Mouse (Mus musculus) heart, embryonic 13.5 days (tissue): ENCODE results near the gene Rapgef5. TPM values are rescaled to one million over a fixed set of nuclear protein-coding genes. Genes with fewer than 3 reads are reported as not detected.

Experiments used
- ATAC-seq: fragments of 200-750 bp; cut with Nextera tagmentation; 2 replicates; pipeline ENCODE4 v1.8.0; 2017; ENCODE audit warnings: moderate TSS enrichment; ENCODE audit not compliant: insufficient number of reproducible peaks, low FRiP score, low TSS enrichment; ENCODE audit errors: extremely low read depth
- H3K27ac ChIP-seq: fragments of 300-500 bp; sonication (generic); replicated peaks from 2 replicates; pipeline ENCODE4 v1.5.1; 2015; ENCODE audit warnings: moderate library complexity, mild to moderate bottlenecking, inconsistent platforms
- H3K27me3 ChIP-seq: fragments of 300-500 bp; sonication (generic); replicated peaks from 2 replicates; pipeline ENCODE4 v1.6.1; 2015; ENCODE audit warnings: mild to moderate bottlenecking, inconsistent platforms
- H3K36me3 ChIP-seq: fragments of 300-500 bp; sonication (generic); 2 replicates; pipeline ENCODE4 v1.6.1; 2015; ENCODE audit warnings: mild to moderate bottlenecking, inconsistent platforms
- H3K4me1 ChIP-seq: fragments of 300-500 bp; sonication (generic); 2 replicates; pipeline ENCODE4 v1.6.1; 2015; ENCODE audit warnings: inconsistent platforms
- H3K4me2 ChIP-seq: fragments of 300-500 bp; sonication (generic); 2 replicates; pipeline ENCODE4 v1.6.1; 2015; ENCODE audit warnings: inconsistent platforms, mild to moderate bottlenecking, moderate library complexity
- H3K4me3 ChIP-seq: fragments of 300-500 bp; sonication (generic); 2 replicates; pipeline ENCODE4 v1.5.1; 2015; ENCODE audit warnings: moderate library complexity, mild to moderate bottlenecking, inconsistent platforms
- H3K9ac ChIP-seq: fragments of 300-500 bp; sonication (generic); 2 replicates; pipeline ENCODE4 v1.6.1; 2015; ENCODE audit warnings: inconsistent platforms, mild to moderate bottlenecking, moderate library complexity
- H3K9me3 ChIP-seq: fragments of 300-500 bp; sonication (generic); 2 replicates; pipeline ENCODE4 v1.6.1; 2016; ENCODE audit warnings: inconsistent platforms
- WGBS: fragments of 180-500 bp; shearing (Covaris S2); methylation state at CpG from one replicate; pipeline ENCODE4 v1.1.7; 2015; ENCODE audit warnings: mixed read lengths; 5-methylcytosine and 5-hydroxymethylcytosine counted together
- polyA plus RNA-seq: library from polyadenylated mRNA; unstranded; fragments of >200 nt; fragmentation: Nextera tagmentation; extraction: Ambion mirVana; gene quantifications from 2 replicates; pipeline ENCODE4 v1.2.1, GENCODE M21; 2015

Rapgef5 gene
- polyA plus RNA-seq, 1 experiment from 2014 or later = 16.6 TPM

GRCm38 (mm10) chr12:117808355-117809326, 292.4 kb downstream of the Rapgef5 start:
- 48% methylated on average over 17 of the region's 17 CpGs for whole genome bisulfite sequencing
- Histone ChIP-seq H3K27me3 (peaks cover 19% of the 10 kb centered on the region), H3K27ac (no peak overlapping the region), H3K9me3 (no peaks in the 10 kb centered on the region), H3K9ac (peak overlapping the region; percentile 34; the same call in 1 of the 2 replicates), H3K4me3 (peak overlapping the region; percentile 6; the same call in 1 of the 2 replicates), H3K4me1 (no peaks in the 10 kb centered on the region; the same call in none of the 2 replicates), H3K36me3 (no peaks in the 10 kb centered on the region), H3K4me2 (peak overlapping the region; percentile 56)
- ATAC-seq = no peak
